Mouse (Mus musculus): ENCODE data around the gene Fam89b.

Fam89b gene

GRCm38 (mm10) chr19:5729444-5729815 is at the start of gene Fam89b:
Fam89b (minus strand) TSS chr19:5729653.
- peak; percentile 61 for DNase-seq (ENCODE audit: low spot score)

GRCm38 (mm10) chr19:5778312-5778711 is 48.9 kb upstream of the Fam89b start:
- DNase-seq (ENCODE audit: low spot score), result no peak

- DNase-seq (ENCODE audit: low spot score), result no peak
Observed at GRCm38 (mm10) chr19:5777387-5778032, 48.1 kb upstream of the Fam89b start.

- peak; percentile 91 for DNase-seq (ENCODE audit: low spot score)
Observed at GRCm38 (mm10) chr19:5770925-5771860, 41.7 kb upstream of the Fam89b start, which contains the start of gene Scyl1. Scyl1 (minus strand) TSS chr19:5771419.

GRCm38 (mm10) chr19:5770311-5770710 is 40.9 kb upstream of the Fam89b start:
- no peak for DNase-seq (ENCODE audit: low spot score)

GRCm38 (mm10) chr19:5767271-5767670 is 37.8 kb upstream of the Fam89b start:
- no peak for DNase-seq (ENCODE audit: low spot score)

GRCm38 (mm10) chr19:5763163-5763562 is 33.7 kb upstream of the Fam89b start:
- no peak for DNase-seq (ENCODE audit: low spot score)

- DNase-seq (ENCODE audit: low spot score), result no peak
Observed at GRCm38 (mm10) chr19:5758878-5759403, 29.5 kb upstream of the Fam89b start.

- DNase-seq (ENCODE audit: low spot score), result no peak
Observed at GRCm38 (mm10) chr19:5756991-5757636, 27.7 kb upstream of the Fam89b start.

- DNase-seq (ENCODE audit: low spot score), result no peak
Observed at GRCm38 (mm10) chr19:5756321-5756985, 27.0 kb upstream of the Fam89b start.

GRCm38 (mm10) chr19:5751742-5752141 is 22.3 kb upstream of the Fam89b start:
- DNase-seq (ENCODE audit: low spot score), result no peak

GRCm38 (mm10) chr19:5750951-5751350 is 21.5 kb upstream of the Fam89b start:
- DNase-seq (ENCODE audit: low spot score), result no peak

GRCm38 (mm10) chr19:5749476-5749875 is 20.0 kb upstream of the Fam89b start:
- no peak for DNase-seq (ENCODE audit: low spot score)

- no peak for DNase-seq (ENCODE audit: low spot score)
Observed at GRCm38 (mm10) chr19:5746907-5747363, 17.5 kb upstream of the Fam89b start.

GRCm38 (mm10) chr19:5745756-5746710 is 16.6 kb upstream of the Fam89b start:
- DNase-seq (ENCODE audit: low spot score), result no peak

- DNase-seq (ENCODE audit: low spot score), result no peak
Observed at GRCm38 (mm10) chr19:5743576-5743975, 14.1 kb upstream of the Fam89b start.

- DNase-seq (ENCODE audit: low spot score), result no peak
Observed at GRCm38 (mm10) chr19:5742241-5742641, 12.8 kb upstream of the Fam89b start.

GRCm38 (mm10) chr19:5741641-5742240 is 12.3 kb upstream of the Fam89b start:
- DNase-seq (ENCODE audit: low spot score), result no peak

- DNase-seq (ENCODE audit: low spot score), result no peak
Observed at GRCm38 (mm10) chr19:5740320-5741317, 11.2 kb upstream of the Fam89b start, which contains the start of gene Ltbp3. Ltbp3 (plus strand) TSS chr19:5740904.
